Mouse (Mus musculus) bone marrow macrophage, adult 2 months (primary cell): ENCODE measurements around the gene Sars2.

ENCODE experiments used
- CTCF ChIP-seq: IDR thresholded peaks from 2 replicates; pipeline ENCODE4 v1.5.1; 2012; ENCODE audit warnings: low read depth, mild to moderate bottlenecking, low read length, moderate library complexity
- POLR2A ChIP-seq: IDR thresholded peaks from 2 replicates; pipeline ENCODE4 v1.6.1; 2012; ENCODE audit warnings: mild to moderate bottlenecking, low read depth, low read length, borderline replicate concordance

GRCm38 (mm10) chr7:28720753-28721537, 20.8 kb upstream of the Sars2 start:
- no peak for TF ChIP-seq CTCF
- TF ChIP-seq POLR2A, result no peak
